Mouse (Mus musculus) ovary, postnatal 36 days (tissue): ENCODE measurements around the gene 1700067P10Rik.

Experiments used
- DNase-seq: peaks from one replicate; pipeline ENCODE4 v3.0.0; 2022; ENCODE audit warnings: low spot score, mixed read lengths

The 1700067P10Rik gene

DNA sequence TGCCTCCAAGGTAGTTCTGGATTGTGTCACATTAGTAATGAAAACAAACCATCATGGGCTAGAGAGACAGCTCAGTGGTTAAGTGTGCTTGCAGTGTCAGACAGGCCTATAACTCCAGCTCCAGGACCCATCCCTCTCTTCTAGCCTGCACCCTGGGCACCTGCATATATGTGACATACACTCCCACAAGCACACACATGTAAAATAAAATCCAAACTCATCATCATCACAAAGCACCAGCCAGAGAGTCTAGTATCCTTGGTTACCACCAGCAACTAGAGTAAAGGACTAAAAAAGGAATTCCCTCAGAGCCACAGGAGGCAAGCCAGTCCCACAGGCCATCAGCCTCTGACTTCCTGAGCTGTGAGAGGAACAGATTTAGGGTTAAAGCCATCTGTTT lies at the start of gene 1700067P10Rik:
TSS of gene 1700067P10Rik (plus strand) at position 301 of the 400 bp plus-strand sequence.
- DNase-seq = no peak

DNA sequence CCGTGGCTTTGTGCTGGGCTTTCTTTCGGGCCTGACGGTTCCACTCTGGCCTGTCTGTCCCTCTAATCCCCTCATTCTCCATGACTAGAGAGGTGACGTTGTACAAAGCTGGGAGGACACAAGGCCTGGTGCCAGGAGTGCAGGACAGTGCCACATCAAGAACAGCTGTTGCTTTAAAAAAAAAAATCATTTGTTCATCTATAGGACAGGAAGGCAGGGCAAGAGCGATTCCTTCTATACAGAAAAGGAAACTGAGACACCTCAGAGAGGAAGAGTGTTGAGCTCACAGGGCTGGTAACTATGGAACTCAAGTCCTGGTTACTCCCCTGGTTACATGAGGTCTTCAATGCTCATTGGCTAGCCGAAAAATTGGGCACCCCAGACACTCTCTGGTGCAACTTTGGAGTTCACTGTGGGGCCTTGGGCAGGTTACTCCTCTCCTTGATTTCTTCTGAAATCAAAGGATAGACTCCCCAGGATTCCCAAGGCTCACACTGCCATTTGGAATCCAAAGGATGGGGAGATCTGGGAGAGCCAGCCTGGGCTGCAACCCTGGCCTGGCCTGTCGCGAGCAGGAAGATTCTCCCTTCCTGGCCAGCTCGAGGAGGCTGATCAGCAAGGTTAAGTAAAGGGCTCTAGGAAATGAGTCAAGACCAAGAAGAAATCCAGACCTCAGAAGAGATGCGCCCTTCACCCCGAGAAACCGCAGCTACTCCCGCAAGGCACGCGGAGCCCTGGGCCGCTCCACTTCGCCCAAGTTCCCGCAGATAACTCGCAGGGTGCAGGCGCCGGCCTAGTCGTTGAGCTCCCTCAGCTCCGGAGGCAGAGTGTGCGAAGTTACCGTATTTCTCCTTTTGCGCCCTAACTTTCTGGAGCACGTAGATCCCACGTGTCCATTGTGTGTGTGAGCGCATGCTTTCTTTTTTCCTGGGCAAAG lies 47.5 kb upstream of the 1700067P10Rik start:
- DNase-seq = peak; percentile 50

DNA sequence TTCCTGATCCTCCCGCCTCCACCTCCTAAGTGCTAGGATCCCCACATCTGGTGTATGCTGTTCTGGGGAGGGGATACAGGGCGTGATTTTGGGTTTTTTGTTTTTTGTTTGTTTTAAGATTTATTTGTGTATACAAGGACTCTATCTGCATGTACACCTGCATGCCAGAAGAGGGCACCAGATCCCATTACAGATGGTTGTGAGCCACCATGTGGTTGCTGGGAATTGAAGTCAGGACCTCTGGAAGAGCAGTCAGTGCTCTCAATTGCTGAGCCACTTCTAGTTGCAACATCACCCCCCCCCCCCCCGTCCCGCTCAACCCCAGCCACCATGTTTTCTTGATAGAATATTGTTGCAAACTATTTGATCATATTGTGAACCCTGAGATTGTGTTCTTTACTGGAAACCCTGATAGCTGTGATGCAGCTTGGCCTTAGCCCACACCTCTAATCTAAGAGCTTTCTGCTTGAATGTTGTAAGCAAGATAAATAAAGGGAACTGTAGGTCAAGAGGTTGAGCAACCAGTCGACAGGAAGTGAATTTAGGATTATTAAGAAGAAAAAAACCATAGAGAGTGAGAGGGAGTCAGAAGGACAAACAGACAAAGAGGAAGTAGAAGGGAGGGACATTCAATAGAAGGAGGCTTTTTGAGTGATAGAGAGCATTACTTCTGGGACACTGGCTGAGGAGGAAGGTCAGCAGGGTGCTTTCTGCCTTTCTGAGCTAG lies 45.8 kb upstream of the 1700067P10Rik start:
- DNase-seq = no peak

DNA sequence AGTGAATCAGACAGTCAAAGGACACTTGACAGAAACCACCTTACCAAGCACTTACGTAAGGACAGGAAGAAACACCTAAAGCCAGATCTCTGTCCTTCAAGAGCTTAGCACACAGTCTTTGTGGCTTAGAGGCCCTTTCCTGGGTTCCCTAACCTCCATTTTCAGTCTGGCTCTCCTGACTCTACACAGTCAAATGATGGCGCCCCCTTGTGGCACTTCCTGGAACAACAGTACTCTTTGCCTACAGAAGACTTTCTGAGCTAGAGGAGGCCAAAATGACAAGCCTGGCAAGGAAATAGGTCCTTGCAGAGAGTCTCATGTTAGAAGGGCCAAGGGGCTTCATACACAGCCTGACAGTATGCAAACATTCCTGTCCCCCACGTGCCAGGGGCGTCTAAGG lies 43.5 kb upstream of the 1700067P10Rik start:
- DNase-seq = peak; percentile 73

DNA sequence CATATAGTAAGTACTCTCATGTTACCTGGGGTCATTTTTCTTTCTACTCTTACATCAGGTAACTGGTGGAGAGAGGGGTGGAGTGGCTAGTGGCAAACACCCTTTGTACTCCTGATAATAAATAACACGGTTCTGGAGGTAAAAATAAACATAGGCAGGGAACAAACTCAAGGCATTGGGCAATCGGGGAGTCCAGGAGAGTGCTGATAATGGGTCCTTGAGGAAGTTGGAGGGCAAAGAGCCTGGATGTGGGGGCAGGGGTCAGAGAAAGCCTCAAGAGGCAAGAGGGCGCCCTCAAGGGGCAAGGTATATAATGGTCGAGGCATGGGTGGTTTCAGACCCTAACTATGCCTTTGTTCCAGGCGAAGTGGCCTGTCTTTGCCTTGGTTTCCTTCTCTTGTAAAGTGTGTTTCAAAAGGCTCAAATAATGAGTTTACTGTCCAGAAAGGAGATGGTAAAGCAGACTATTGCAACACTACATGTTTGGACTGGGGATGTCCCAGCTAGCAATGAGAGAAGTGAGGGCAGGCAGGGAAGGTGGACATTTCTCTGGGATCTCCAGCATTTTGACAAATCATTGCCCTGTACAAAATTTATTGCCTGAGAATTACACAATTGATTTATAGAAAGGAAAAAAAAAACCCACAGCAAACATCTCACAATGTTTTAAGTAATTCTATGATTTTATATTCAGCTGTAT lies 37.3 kb upstream of the 1700067P10Rik start:
- no peak for DNase-seq

DNA sequence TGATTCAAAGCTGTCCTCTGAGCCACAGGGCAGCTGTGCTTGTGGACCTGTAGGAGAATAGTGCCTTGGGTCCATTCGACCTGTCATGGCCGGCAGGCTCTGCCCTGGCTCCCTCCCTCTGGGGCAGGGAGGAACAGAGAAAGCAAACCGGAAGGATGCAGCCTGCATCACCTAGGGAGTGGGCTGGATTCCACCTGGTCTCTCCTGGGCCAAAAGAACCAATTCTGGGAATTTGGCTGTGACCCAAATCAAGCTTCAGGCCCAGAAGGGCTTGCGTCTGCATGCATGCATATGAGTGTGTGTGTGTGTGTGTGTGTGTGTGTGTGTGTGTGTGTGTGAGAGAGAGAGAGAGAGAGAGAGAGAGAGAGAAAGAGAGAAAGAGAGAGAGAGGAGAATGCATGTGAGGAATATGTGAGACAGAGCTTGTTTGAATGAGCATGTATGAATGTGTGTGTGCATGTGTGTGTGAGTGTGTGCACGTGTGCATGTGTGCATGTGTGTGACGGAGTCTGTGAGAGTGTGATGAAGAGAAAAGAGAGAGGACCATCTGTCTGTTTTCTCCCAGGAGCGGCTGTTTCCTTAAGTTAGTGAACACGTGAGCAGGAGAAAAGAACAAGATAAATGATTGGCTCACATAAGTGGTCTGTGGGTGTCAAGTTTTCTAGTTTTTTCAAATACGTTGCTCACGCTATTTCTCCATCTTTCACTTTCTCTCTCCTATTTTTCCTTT lies 36.6 kb upstream of the 1700067P10Rik start:
- no peak for DNase-seq

DNA sequence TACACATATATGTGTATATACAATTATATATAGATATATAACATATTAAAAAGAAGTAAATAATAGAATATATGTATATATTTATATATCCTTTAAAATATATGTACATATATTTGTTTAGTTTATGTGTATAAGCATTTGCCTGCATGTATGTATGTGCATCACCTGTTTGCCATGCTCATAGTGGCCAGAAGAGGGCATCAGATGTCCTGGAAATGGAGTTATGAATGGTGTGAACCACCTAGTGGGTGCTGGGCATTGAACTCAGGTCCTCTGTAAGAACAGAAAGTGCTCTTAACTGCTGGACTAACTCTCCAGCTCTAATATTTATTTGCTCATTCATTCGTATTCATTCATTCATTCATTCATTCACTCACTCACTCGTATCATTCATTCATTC lies 35.5 kb upstream of the 1700067P10Rik start:
- no peak for DNase-seq

DNA sequence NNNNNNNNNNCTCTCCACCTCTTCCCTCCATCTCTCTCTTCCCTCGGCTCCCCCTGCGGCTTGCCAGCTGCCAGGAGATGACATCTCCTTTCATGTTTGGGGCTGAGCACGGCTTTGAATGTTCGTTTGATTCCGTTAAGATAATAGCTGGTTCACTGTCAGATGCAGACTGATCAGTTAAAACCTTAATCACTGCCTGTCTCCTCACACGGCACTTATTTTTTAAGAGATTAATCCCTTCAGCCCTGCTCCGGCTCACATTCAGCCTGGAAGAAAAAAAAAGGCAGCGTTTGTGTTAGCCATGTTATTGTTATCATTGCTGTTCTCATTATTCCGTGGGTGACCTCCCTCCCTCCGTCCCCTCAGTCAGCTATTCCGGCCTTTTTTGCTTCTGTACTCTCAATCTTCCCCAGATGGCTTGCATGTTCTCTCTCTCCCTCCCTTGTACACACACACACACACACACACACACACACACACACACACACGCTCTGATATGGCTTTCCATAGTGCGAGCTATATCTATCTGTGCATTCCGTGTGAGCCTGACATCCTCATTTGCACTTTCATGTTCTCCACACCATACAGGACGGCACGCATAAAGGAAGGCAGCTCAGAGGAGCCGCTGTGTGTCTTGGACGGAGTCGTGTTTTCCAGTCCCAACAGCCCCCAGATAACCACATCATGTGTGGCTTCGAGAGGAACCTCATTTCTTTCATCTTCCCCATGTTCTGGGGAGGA lies 33.9 kb upstream of the 1700067P10Rik start:
- no peak for DNase-seq

DNA sequence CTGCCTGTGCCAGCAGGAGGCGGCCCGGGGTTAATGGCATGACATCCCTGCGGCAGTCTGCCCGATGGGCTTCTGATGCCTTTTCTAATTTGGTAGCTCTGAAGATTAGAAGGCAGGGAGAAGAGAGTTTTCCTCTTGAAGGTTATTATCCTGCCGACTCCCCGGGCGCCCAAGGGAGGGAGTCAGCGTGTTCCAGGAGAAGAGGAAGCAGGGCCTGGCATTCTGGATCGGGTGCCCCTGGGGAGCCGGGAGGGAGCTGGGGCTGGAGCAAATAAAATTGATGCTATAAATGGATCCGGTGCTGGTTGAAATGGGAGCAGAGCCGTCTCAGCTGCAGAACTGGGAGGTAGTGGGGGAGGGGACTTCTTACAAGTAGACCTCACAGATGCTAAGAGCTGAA lies 31.7 kb upstream of the 1700067P10Rik start:
- no peak for DNase-seq

DNA sequence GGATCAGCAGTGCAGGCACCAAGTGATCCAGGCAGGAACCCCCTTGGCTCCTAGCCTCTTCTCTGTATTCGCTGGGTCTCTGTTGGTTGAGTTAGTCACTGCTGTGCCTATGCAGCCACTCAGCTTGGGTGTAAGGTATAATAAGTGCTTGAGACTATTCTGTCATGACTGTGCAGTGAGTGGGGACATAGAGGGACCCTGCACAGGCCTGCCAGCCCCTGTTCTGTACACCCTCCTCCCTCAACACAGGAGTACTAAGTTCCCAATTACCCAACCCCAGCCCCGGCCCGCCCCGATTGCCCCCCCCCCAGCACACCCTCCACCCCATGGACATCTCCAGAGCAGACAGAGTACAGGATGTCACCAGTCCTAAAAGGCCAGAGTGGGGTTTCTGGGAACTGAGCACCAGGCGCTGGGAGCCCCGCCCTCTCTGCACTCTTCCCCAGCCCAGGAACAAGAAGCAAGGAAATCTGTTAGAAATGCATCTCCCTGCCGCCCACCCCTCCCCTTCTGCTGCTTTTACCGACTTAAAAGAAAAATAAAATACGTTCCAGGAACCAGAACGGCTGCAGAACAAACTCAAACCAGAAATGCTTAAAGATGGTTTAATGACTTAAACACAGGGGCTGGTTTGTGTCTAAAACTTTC lies 24.8 kb upstream of the 1700067P10Rik start:
- DNase-seq = no peak

DNA sequence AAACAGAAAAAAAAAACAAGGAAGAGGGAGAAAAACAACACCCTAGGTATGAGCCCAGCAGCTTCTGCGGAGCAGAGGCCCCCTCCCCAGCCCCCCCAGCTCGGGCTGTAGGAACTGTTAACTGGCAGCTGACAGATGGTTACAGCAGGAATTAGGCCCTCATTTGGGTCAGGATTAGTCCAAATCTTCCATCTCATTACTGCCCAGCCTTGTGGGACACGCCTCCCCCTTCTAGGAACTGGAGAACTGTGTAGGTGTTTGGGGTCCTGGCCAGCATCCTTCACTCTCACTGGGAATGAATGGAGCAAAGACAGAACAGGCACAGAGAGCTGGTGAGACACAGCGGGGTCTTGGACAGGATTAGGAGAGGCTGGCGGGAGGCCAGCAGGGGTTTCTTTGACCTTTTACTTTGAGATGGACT lies 24.0 kb upstream of the 1700067P10Rik start:
- DNase-seq = no peak

DNA sequence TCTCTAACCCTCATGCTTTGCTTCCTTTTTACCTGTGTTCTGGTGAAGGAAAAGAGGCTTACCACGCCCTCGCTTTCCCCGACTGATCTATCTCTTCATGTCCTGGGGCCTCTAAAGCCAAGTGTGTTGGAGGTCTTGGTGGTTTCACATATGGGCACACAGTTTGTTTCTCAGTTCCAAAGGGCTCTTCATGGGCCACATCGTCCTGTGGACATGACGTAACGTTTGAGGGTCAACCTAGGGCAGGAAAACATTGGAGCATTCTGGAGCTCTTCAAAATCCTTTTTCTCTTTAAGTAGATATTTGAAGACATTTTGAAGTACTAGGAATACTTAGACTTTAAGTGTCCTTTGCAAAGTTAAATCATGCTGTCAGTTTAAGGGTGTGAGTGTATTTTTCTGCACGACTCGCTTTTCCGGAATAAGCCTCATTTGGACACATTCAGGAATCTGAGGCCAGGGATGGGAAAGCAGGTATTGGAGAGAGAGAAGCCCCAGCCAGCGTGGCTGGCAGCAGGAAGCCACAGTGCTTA lies 22.0 kb upstream of the 1700067P10Rik start:
- DNase-seq = no peak

DNA sequence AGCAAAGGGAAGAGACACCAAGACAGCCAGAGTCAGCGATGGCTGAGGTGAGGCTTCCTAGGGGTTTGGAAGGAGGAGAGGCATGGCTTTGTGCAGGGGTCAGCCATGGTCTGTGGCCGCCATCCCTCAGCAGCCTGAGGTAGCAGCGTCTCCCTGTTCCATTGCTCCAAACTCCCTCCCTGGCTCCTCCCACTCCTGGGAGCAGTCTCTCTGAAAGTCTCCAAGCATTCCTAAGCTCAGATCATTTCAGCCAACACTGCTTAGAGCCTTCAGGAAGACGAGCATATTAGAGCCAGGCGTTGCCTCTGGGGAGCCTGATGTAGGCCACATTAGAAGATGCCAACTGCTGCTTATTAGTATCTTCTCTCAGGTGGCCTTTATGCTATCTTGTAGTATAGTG lies 21.4 kb upstream of the 1700067P10Rik start:
- no peak for DNase-seq

DNA sequence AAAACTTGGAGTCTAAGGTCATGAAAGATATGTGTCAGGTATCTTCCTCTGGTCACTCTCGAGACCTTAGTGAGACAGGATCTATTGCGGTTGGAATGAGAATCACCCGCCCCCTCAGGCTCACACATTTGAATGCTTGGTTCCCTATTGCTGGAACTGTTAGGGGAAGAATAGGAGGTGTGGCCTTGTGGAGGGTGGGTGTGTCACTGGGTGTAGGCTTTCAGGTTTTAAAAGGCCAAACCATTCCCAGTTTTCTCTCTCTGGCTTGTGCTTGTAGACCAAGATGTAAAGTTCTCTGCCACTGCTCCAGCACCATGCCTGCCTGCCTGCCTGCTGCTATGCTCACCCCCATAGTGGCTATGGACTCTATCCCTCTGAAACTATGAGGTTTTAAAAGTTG lies 8.5 kb upstream of the 1700067P10Rik start:
- DNase-seq = no peak

DNA sequence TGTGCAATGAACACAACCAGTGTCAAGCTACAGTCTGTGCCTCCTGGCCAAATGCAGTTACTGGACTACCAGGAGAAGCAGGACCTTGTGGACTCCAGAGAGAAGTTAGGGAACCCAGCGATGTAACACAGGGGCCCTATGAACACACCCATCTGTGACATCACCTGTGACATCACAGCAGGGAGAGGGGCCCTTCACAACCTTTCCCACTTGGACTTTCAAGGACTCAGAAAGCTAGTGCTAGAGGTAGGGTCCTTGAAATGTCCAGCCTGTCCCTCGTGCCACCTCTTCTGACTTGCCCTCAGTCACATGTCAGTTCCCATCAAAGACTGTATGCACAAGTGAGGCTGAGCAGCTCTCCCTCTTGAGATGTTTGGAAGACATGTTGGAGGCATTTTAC lies 327 bp downstream of the 1700067P10Rik start:
- no peak for DNase-seq

DNA sequence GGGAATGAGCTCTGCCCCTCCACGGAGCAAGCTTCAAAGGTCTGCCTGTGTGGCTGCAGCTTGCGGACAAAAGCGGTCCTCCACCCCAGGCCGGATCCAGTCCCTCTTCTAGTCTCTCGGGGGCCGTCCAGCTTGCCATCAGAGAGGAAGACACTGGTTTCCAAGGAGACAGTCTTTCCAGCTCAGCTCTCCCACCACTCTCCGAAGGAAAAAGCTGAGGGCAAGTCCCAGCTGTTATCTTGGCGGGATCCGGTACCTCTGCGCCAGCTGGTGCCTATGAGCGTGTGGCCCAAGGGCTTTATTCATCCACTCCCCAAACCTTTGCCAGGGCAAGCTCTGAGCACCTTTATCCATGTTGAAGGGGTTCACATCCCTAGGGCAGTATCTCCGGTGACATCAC lies 1.2 kb downstream of the 1700067P10Rik start:
- no peak for DNase-seq

DNA sequence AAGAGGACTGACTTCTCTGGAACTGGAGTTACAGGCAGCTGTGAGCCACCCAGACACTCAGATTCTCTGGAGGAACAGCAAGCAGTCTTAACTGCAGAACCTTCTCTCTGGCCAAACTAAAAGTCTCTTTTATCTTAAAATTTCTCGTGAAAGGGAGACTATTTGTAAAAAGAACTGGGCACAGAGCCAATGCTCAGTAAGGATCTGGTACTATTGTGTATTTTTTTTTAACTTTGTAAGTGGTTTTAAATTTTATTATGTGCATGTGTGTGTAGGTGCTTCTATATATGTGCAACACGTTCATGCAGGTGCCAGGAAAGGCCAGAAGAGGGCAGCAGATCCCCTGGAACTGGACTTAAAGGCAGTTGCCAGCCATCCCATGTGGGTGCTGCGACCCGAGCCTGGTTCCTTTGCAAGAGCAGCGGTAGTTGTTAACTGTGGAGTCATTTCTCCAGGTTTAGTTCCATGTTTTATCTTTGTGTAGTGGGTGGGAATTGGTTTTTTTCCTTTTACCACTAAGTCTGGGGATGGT lies 4.2 kb downstream of the 1700067P10Rik start:
- no peak for DNase-seq

DNA sequence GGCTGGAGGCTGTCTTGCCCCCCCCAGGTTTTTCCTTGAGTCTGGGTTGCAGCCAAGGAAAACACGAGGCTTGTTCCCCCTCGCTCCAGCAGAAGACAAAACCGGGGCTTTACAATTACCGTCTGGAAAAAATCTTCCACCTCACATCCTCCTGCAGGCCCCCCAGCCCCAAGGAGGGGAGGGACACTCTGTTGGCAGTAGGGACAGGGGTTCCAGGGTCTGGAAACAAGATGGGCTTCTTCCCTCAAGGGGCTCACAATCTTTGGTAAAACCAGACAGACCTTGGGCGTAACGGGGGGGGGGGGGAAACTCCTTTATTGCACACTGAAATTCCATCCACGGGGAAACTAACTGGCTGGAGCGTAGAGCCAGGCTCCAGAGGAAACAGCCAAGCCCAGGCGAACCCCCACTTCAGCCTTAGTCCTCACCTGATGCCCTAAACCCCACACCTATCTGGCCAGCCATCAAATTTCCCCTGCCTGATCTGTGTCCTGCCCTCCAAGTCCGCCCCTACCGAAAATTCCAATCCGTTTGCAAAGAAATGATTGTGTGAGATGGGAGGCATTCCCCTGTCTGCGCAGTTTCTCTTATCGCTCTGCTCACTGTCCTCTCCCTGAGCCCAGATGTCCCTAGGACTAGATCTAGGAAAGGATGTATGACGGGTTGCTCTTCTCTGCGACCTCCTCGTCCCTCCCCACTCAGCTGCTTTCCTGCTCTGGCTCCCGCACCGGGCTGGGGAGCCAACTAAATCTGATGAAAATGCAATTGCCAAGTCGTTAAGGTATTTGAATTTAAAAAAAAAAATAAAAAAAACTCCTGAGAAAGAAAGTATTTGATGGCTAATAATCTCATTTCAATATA lies 5.9 kb downstream of the 1700067P10Rik start:
- no peak for DNase-seq

DNA sequence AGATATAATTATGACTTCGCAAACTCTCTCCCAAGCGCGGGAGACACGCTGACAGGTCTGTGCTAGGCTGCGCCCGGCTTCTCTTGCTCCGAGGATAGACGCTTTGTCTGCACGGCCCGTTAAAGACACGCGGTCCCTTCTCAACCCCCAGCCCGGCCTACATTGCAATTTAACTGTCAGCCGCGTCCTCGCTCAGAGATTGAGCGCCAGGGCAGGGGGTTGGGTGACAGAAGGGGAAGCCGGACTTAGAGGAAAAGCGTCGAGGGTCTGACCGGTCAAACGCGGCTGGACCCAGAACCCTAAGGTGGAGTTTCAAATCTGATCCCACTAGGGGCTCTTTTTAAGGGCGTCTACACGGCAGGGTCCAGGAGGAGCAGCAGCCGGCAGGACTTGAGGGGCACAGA lies 6.6 kb downstream of the 1700067P10Rik start:
- no peak for DNase-seq
